Mouse (Mus musculus): Measurements from ENCODE around the gene Slc24a2.

GRCm38 (mm10) chr4:87141590-87142365 lies 88.5 kb downstream of the Slc24a2 start:
- TF ChIP-seq POLR2A (IDR thresholded peaks at IDR 0.05; ENCODE audit: borderline replicate concordance, extremely low read depth, low read depth, low read length), result no peak
- TF ChIP-seq CTCF (IDR thresholded peaks at IDR 0.05; ENCODE audit: insufficient read depth, low read length), result no peak
